12 mouse cellular contexts compared by ENCODE assay signal in genomic region chr16:10956938-10957685, GRCm38 (mm10).
DNase-seq lines count a peak whose midpoint lies in the region; ATAC-seq and TF ChIP-seq lines count a peak whose summit lies in the region.
"Had no signal": no experiment of that assay in that cellular context is flagged by ENCODE, and none has a peak within 500 bp of the region (broad histone marks: within the 10 kb centered on the region; RNA-seq: fewer than 3 reads in every experiment).

No protein-coding gene starts in this region.

- WGBS in liver, postnatal 0 days (ENCODE audit: insufficient replicate concordance): 81% methylated on average over 8 of the region's 8 CpGs
- WGBS in liver, embryonic 12.5 days (ENCODE audit: insufficient replicate concordance): 74% methylated on average over 8 of the region's 8 CpGs
- 82% methylated on average over 8 of the region's 8 CpGs for WGBS in midbrain, embryonic 10.5 days

- H3K36me3 ChIP-seq in liver, postnatal 0 days (replicated peaks; ENCODE audit: insufficient read depth, low read length): peaks cover 34% of the 10 kb centered on the region
- H3K36me3 ChIP-seq in liver, embryonic 12.5 days: peaks cover 29% of the 10 kb centered on the region
- H3K36me3 ChIP-seq in midbrain, embryonic 10.5 days: peaks cover 50% of the 10 kb centered on the region

- ATAC-seq in liver, postnatal 0 days: peak; percentile 22; the same call in 1 of the 2 replicates
- ATAC-seq in liver, embryonic 12.5 days: no peak
- ATAC-seq in frontal cortex, adult (ENCODE audit: low TSS enrichment): peak; percentile 81
- ATAC-seq in inflammation-experienced regulatory T-cells, adult 6 months: no peak
- ATAC-seq: CD4-positive, CD25-positive, alpha-beta regulatory T cell, adult 4 months had no signal

- H3K9ac ChIP-seq in liver, postnatal 0 days (replicated peaks): no peak overlapping the region
- no peak overlapping the region for H3K9ac ChIP-seq in liver, embryonic 12.5 days
- H3K9ac ChIP-seq: liver, embryonic 13.5 days; stomach, embryonic 15.5 days had no signal

- no peak for TF ChIP-seq EP300 in liver, postnatal 0 days (IDR thresholded peaks at IDR 0.05; ENCODE audit: low read depth)

- H3K4me2 ChIP-seq in liver, postnatal 0 days (ENCODE audit: low read depth, low read length): no peak overlapping the region
- H3K4me2 ChIP-seq in liver, embryonic 12.5 days: no peak overlapping the region
- H3K4me2 ChIP-seq: liver, embryonic 13.5 days; stomach, embryonic 15.5 days had no signal

- no peak for TF ChIP-seq CTCF in liver, postnatal 0 days (IDR thresholded peaks at IDR 0.05; ENCODE audit: low read depth)

- no peak overlapping the region for H3K27ac ChIP-seq in liver, postnatal 0 days (ENCODE audit: low read depth)
- no peak overlapping the region for H3K27ac ChIP-seq in liver, embryonic 12.5 days
- H3K27ac ChIP-seq in midbrain, embryonic 10.5 days (replicated peaks): peak overlapping the region; percentile 79
- H3K27ac ChIP-seq: liver, embryonic 13.5 days; stomach, embryonic 15.5 days had no signal

- H3K27me3 ChIP-seq in liver, postnatal 0 days (ENCODE audit: insufficient read depth, low read length): no peaks in the 10 kb centered on the region
- H3K27me3 ChIP-seq in liver, embryonic 12.5 days (replicated peaks): no peaks in the 10 kb centered on the region
- no peaks in the 10 kb centered on the region for H3K27me3 ChIP-seq in midbrain, embryonic 10.5 days (ENCODE audit: low read depth, poor library complexity, severe bottlenecking)
- H3K27me3 ChIP-seq: liver, embryonic 13.5 days; stomach, embryonic 15.5 days had no signal

- no peak overlapping the region for H3K4me3 ChIP-seq in liver, postnatal 0 days (ENCODE audit: low read depth, low read length)
- H3K4me3 ChIP-seq in liver, embryonic 12.5 days: no peak overlapping the region
- H3K4me3 ChIP-seq in midbrain, embryonic 10.5 days: no peak overlapping the region
- H3K4me3 ChIP-seq: liver, embryonic 13.5 days; stomach, embryonic 15.5 days had no signal

- no peak for DNase-seq in liver, postnatal 0 days
- no peak for DNase-seq in midbrain, embryonic 10.5 days (ENCODE audit: low spot score)
- DNase-seq in right cerebral cortex, postnatal 36 days (ENCODE audit: low spot score in 2 of 2): peak; percentile 39 to 55
- no peak for DNase-seq in adrenal gland, postnatal 14 days
- DNase-seq in thymus, postnatal 10 days (ENCODE audit: low spot score in 2 of 2): no peak
- DNase-seq: kidney, postnatal 25 days; liver, embryonic 13.5 days had no signal

- H3K4me1 ChIP-seq in liver, postnatal 0 days (ENCODE audit: insufficient read depth): peaks cover 5% of the 10 kb centered on the region; the same call in 1 of the 2 replicates
- peaks cover 6% of the 10 kb centered on the region; the same call in 1 of the 2 replicates for H3K4me1 ChIP-seq in liver, embryonic 12.5 days
- H3K4me1 ChIP-seq in midbrain, embryonic 10.5 days: peaks cover 21% of the 10 kb centered on the region
- H3K4me1 ChIP-seq: stomach, embryonic 15.5 days had no signal

- no peaks in the 10 kb centered on the region for H3K9me3 ChIP-seq in liver, postnatal 0 days (ENCODE audit: low read length)
- no peaks in the 10 kb centered on the region for H3K9me3 ChIP-seq in liver, embryonic 12.5 days (replicated peaks)
- H3K9me3 ChIP-seq in midbrain, embryonic 10.5 days (replicated peaks): no peaks in the 10 kb centered on the region
- H3K9me3 ChIP-seq: liver, embryonic 13.5 days; stomach, embryonic 15.5 days had no signal

Comparison
In these comparisons a context has a peak if more than half of its experiments do, and no peak if none do; other contexts are left out.
1. ATAC-seq: peak in liver, postnatal 0 days (single experiment) and frontal cortex, adult (single experiment); none in liver, embryonic 12.5 days (single experiment) and inflammation-experienced regulatory T-cells, adult 6 months (single experiment).
2. DNase-seq: peak in right cerebral cortex, postnatal 36 days (2 of 2); none in liver, postnatal 0 days (single experiment), midbrain, embryonic 10.5 days (single experiment), adrenal gland, postnatal 14 days (single experiment) and thymus, postnatal 10 days (0 of 2).